Mouse (Mus musculus) liver, embryonic 13.5 days (tissue): Measurements from ENCODE around the gene Gnas. TPM values are rescaled to one million over a fixed set of nuclear protein-coding genes. Genes with fewer than 3 reads are reported as not detected.

Experiments used
- ATAC-seq: fragments of 200-750 bp; cut with Nextera tagmentation; 2 replicates; pipeline ENCODE4 v1.8.0; 2017; ENCODE audit warnings: low read depth, mild to moderate bottlenecking, moderate number of reproducible peaks, moderate library complexity
- DNase-seq: peaks from one replicate; pipeline ENCODE4 v3.0.0; 2022
- H3K27ac ChIP-seq: fragments of 300-500 bp; sonication (generic); 2 replicates; pipeline ENCODE4 v1.5.1; 2015; ENCODE audit warnings: moderate library complexity, mild to moderate bottlenecking, inconsistent platforms
- H3K27me3 ChIP-seq: fragments of 300-500 bp; sonication (generic); 2 replicates; pipeline ENCODE4 v1.6.1; 2015; ENCODE audit warnings: mild to moderate bottlenecking, inconsistent platforms
- H3K36me3 ChIP-seq: fragments of 300-500 bp; sonication (generic); 2 replicates; pipeline ENCODE4 v1.6.1; 2015; ENCODE audit warnings: mild to moderate bottlenecking, inconsistent platforms
- H3K4me1 ChIP-seq: fragments of 300-500 bp; sonication (generic); replicated peaks from 2 replicates; pipeline ENCODE4 v1.6.1; 2015; ENCODE audit warnings: inconsistent platforms
- H3K4me2 ChIP-seq: fragments of 300-500 bp; sonication (generic); 2 replicates; pipeline ENCODE4 v1.6.1; 2015; ENCODE audit warnings: inconsistent platforms, mild to moderate bottlenecking, moderate library complexity
- H3K4me3 ChIP-seq: fragments of 300-500 bp; sonication (generic); replicated peaks from 2 replicates; pipeline ENCODE4 v1.5.1; 2015; ENCODE audit warnings: mild to moderate bottlenecking, inconsistent platforms
- H3K9ac ChIP-seq: fragments of 300-500 bp; sonication (generic); 2 replicates; pipeline ENCODE4 v1.6.1; 2015; ENCODE audit warnings: mild to moderate bottlenecking, inconsistent platforms
- H3K9me3 ChIP-seq: fragments of 300-500 bp; sonication (generic); replicated peaks from 2 replicates; pipeline ENCODE4 v1.6.1; 2016; ENCODE audit warnings: inconsistent platforms
- WGBS: fragments of 180-500 bp; shearing (Covaris S2); methylation state at CpG from one replicate; pipeline ENCODE4 v1.1.7; 2015; ENCODE audit not compliant: insufficient replicate concordance; 5-methylcytosine and 5-hydroxymethylcytosine counted together
- polyA plus RNA-seq: library from polyadenylated mRNA; unstranded; fragments of >200 nt; fragmentation: Nextera tagmentation; extraction: Ambion mirVana; gene quantifications from 2 replicates; pipeline ENCODE4 v1.2.1, GENCODE M21; 2015

Gnas gene
- polyA plus RNA-seq, 1 experiment from 2014 or later: 343 TPM

DNA sequence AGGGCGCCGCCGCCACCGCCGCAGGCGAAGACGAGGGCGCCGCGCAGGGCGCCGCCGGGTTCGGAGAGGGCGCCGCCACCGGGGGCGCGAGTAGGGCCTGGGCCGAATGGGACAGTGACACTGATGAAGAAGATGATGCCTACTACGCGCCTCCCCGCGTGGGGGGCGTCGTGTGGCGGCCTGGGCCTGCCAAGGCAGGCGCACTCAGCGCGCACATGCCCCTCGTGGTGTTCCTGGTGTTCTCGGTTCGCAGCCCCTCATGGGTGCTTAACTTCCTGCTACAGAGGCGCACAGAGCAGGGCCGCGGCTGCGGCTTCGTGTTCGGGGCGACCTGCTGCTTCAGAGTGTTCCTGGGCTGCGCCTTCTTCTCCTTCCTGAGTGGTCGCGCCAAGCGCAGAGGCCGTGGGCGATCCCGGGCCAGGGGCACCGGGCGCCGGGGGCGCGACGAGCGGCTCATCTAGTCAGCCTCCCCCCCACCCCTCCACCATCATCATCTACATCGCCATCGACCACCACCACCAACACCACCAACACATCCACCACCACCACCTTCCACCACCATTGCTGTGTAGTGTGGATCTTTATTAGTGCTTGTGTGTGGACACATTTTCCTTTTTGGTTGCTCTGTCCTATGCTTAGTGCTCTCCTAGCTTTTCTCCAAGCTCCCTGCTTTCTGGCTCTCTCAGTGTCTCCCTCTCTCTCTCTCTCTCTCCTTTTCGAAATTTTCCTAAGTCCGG is 45.0 kb downstream of the Gnas start:
- ATAC-seq: peak; percentile 3; the same call in 1 of the 2 replicates
- peak; percentile 39 for DNase-seq
- peaks cover 57% of the 10 kb centered on the region for H3K4me1 ChIP-seq

DNA sequence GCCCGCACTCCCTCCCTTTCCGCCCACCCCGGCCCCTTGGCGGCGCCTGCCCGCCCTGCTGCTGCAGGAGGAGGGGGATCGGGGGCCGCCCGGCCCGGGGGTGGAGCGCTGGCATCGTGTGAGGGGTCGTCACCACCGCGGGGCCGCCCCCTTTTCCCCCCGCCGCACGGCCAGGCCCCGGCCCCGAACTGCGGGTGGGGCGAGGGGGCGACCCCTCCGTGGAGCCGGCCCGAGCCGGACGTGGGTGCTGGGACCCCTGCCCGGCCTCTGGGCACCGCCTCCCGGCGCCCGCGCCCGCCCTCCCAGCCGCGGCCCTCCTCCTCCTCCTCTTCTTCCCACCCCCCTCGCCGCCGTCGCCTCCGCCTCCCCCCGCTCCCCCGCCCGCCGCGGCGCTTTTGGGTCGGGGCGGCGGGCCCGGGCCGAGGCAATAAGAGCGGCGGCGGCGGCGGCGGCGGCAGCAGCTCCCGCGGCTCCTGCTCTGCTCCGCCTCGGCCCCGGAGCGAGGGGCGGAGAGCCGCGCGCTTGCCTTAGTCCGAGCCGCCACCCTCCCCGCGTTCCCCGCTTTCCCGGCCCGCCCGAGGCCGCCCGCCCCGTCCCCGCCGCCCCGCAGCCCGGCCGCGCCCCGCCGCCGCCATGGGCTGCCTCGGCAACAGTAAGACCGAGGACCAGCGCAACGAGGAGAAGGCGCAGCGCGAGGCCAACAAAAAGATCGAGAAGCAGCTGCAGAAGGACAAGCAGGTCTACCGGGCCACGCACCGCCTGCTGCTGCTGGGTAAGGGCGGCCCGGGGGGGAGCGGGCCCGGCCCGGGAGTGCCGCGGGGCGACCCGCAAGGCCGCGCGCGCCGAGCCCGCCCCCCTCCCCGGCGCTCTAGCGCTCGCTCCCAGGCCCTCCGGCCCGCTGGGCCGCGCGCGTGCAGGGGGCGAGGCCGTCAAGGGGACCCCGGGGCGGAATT is 45.8 kb downstream of the Gnas start:
- Histone ChIP-seq H3K4me1 (peaks cover 65% of the 10 kb centered on the region), H3K9me3 (no peaks in the 10 kb centered on the region; the same call in 1 of the 2 replicates), H3K27ac (peak overlapping the region; percentile 91), H3K27me3 (no peaks in the 10 kb centered on the region), H3K9ac (peak overlapping the region; percentile 97), H3K4me2 (peak overlapping the region; percentile 98), H3K36me3 (peaks cover 14% of the 10 kb centered on the region), H3K4me3 (peak overlapping the region; percentile 96)
- under 1% methylated on average over 93 of the region's 131 CpGs for WGBS
- ATAC-seq (peak; percentile 65), DNase-seq (peak; percentile 46)

More for the DNA sequence above, 45.0 kb downstream of the Gnas start:
- Histone ChIP-seq H3K4me3 (peak overlapping the region; percentile 96), H3K36me3 (0 out of 2 replicates have a peak, but pooled peaks cover 8% of the 10 kb centered on the region), H3K27me3 (no peaks in the 10 kb centered on the region), H3K9ac (peak overlapping the region; percentile 97), H3K9me3 (no peaks in the 10 kb centered on the region; the same call in 1 of the 2 replicates), H3K27ac (peak overlapping the region; percentile 91), H3K4me2 (peak overlapping the region; percentile 98)
- WGBS: 31% methylated on average over 56 of the region's 58 CpGs

DNA sequence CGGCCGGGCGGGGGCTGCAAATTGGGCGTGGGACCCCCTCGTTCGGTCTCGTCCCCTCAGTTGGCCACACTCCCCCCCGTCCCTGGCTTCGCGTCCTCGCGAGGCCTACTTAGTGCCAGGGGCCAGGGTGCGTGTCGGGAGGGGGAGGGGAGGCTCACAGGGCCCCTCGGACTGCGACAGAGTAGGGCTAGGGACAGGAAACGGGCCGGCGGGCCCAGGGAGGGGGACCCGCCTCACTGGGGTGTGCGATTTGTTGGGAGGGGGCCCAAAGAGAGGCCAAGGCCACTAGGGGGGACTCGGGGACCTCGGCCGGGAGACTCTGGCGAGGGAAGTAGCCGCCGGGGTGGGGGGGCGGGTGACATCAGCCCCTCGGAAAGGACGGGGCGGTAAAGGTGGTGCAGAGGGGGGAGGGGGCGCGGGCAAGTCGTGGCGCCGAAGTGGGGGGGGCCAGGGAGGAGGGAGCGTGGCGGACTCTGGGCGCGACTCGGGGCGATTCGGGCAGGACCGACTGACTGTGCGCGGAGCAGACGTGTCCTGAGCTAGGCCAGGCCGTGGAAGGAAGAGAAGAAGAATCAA is 46.6 kb downstream of the Gnas start:
- peak overlapping the region; percentile 91 for H3K27ac ChIP-seq
- peaks cover 21% of the 10 kb centered on the region for H3K36me3 ChIP-seq
- peak overlapping the region; percentile 96 for H3K4me3 ChIP-seq
- ATAC-seq: peak; percentile 52
- peak; percentile 44 for DNase-seq
- H3K4me2 ChIP-seq: peak overlapping the region; percentile 98
- no peaks in the 10 kb centered on the region for H3K27me3 ChIP-seq
- peaks cover 72% of the 10 kb centered on the region for H3K4me1 ChIP-seq
- no peaks in the 10 kb centered on the region; the same call in 1 of the 2 replicates for H3K9me3 ChIP-seq
- H3K9ac ChIP-seq: peak overlapping the region; percentile 97
- under 1% methylated on average over 42 of the region's 48 CpGs for WGBS

DNA sequence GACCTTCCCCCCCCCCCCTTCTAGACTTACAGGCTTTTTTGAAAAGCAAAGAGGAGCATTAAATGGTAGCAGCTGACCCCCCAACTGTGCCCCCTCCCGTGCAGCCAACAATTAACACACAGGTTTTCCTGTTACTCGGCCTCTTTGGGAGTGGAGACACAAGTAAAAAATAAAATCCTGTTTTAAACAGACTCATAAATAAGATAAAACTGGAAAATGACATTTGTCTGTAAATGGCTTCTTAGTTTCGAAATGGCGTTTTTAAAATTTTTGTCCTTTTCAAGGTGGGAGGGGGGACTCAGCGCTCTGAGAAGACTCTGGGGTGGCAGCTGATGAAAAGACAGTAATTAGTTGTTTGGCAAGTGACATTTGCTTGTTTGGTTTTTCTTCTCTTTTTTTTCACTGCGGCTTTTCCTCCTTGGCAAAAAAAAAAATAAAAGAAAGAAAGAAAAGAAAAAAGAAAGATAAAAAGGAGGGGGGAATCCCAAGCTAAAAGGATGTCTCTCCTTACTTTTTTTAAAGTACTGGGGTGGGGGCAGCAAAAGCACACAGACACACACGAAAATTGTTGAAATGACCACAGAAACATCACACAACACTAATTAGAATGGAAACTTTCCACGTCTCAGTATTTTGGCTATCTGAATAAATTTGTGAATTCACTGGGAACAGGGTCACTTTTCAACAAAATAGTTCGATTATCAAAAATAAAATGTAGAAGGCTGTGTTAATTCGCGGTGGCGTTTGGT is 47.3 kb downstream of the Gnas start:
- H3K9ac ChIP-seq: peak overlapping the region; percentile 97
- H3K36me3 ChIP-seq: peaks cover 29% of the 10 kb centered on the region
- 33% methylated on average over 12 of the region's 12 CpGs for WGBS
- ATAC-seq (no peak), DNase-seq (no peak)
- no peaks in the 10 kb centered on the region for H3K27me3 ChIP-seq
- peak overlapping the region; percentile 96 for H3K4me3 ChIP-seq
- H3K4me1 ChIP-seq: peaks cover 76% of the 10 kb centered on the region
- H3K27ac ChIP-seq: peak overlapping the region; percentile 91
- H3K9me3 ChIP-seq: no peaks in the 10 kb centered on the region; the same call in 1 of the 2 replicates
- peak overlapping the region; percentile 98 for H3K4me2 ChIP-seq

DNA sequence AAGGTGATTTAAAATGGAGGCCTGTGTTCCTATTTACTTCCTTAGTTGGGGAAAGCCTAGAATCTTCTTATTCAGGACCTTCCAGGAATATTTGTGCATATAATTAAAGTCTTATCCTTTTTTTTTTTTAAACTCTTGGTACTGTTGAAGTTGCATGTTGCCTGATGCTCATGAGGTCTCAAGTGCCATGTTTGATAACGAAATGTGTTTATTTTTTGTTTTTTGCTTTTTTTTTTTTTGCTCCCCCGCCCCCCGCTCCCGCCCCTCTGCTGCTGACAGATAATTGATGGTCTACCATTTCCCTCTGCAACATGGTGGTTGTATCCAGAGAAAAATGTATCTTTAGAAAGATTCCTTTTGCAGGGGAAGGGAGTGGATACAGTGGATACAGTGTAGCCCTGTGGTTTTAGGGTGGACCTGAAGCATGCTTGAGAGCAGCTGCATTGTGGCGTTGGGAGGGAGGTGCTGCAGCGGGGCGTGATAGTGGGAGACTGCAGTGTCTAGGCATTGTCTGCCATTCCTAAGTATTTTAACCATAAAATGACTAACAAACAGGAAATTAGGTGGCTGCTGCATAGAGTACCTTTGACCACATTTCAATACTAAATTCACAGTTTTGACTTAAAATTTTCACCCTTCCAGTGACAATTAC is 49.2 kb downstream of the Gnas start:
- Histone ChIP-seq H3K27me3 (no peaks in the 10 kb centered on the region), H3K27ac (peak overlapping the region; percentile 50; the same call in 1 of the 2 replicates), H3K4me3 (no peak overlapping the region), H3K9me3 (no peaks in the 10 kb centered on the region), H3K4me2 (peak overlapping the region; percentile 36), H3K36me3 (peaks cover 33% of the 10 kb centered on the region), H3K4me1 (peaks cover 76% of the 10 kb centered on the region), H3K9ac (0 out of 2 replicates have a peak overlapping the region, but pooled peaks have one; percentile 7)
- 22% methylated on average over 7 of the region's 7 CpGs for WGBS
- ATAC-seq: no peak
- DNase-seq: no peak

DNA sequence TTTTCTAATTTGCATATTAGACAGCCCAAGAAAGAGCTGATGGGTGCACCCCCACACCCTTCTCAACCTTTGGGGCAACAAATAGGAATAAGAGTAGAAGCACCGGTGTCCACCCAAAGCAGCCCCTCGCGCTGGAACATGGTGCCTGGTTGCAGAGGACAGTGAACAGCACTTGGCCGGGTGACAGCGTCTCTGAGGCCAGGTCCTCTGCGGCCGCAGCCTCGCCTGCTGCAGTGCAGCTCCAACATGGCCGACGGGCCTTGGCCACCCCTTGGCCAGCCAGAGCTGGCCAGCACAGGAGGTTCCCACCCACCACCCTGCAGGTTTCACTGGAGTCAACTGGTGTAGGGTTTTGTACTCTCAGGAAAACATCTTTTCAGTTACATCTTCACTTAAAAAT is 50.3 kb downstream of the Gnas start:
- no peak overlapping the region for H3K4me3 ChIP-seq
- H3K27me3 ChIP-seq: no peaks in the 10 kb centered on the region
- H3K9ac ChIP-seq: no peak overlapping the region
- H3K27ac ChIP-seq: no peak overlapping the region
- DNase-seq (no peak), ATAC-seq (no peak)
- peaks cover 73% of the 10 kb centered on the region for H3K4me1 ChIP-seq
- no peak overlapping the region for H3K4me2 ChIP-seq
- WGBS: 86% methylated on average over 10 of the region's 10 CpGs
- H3K36me3 ChIP-seq: peaks cover 38% of the 10 kb centered on the region
- no peaks in the 10 kb centered on the region for H3K9me3 ChIP-seq

DNA sequence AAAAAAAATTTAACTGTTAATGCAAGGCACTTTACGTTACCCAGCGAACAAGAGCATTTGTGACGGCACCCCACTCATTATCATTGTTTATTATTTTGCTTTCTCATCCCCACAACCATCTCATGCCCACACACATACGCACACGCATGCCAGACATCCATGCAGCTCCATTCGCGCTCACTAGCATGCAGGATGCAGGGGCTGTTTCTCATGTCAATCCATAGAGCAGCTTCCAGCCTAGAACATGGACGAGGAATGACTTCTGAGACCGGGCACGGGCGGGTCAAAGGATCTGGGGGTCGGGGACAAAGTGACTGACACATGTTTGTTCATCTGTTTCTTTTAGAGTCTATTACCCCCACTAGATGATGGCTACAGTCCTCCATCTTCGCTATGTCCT is 53.2 kb downstream of the Gnas start:
- no peak overlapping the region for H3K4me3 ChIP-seq
- H3K9ac ChIP-seq: no peak overlapping the region
- WGBS: 84% methylated on average over 13 of the region's 13 CpGs
- no peaks in the 10 kb centered on the region for H3K27me3 ChIP-seq
- H3K4me2 ChIP-seq: no peak overlapping the region
- H3K27ac ChIP-seq: no peak overlapping the region
- H3K36me3 ChIP-seq: peaks cover 59% of the 10 kb centered on the region
- H3K4me1 ChIP-seq: peaks cover 85% of the 10 kb centered on the region
- H3K9me3 ChIP-seq: no peaks in the 10 kb centered on the region
- DNase-seq: no peak
- ATAC-seq: no peak

DNA sequence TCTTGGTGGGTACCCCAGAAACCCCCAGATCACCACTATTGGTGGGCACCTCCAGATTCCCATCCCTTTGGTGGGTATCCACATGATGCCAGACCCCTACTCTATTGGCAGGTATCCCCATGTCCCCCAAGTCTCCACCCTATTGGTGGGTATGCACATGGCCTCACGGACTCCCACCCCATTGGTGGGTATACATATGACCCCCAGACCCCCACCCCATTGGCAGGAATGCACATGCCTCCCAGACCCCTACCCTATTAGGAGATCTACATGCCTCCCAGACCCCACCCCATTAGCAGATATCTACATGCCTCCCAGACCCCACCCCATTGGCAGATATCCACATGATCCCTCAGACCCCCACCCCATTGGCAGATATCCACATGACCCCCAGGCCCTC is 55.6 kb downstream of the Gnas start:
- H3K4me3 ChIP-seq: no peak overlapping the region
- no peak overlapping the region for H3K4me2 ChIP-seq
- no peak overlapping the region for H3K9ac ChIP-seq
- ATAC-seq (no peak), DNase-seq (no peak)
- H3K27ac ChIP-seq: no peak overlapping the region
- peaks cover 81% of the 10 kb centered on the region for H3K4me1 ChIP-seq
- WGBS: 77% methylated on average over 1 of the region's 1 CpGs
- peaks cover 74% of the 10 kb centered on the region for H3K36me3 ChIP-seq
- H3K9me3 ChIP-seq: no peaks in the 10 kb centered on the region
- no peaks in the 10 kb centered on the region for H3K27me3 ChIP-seq

DNA sequence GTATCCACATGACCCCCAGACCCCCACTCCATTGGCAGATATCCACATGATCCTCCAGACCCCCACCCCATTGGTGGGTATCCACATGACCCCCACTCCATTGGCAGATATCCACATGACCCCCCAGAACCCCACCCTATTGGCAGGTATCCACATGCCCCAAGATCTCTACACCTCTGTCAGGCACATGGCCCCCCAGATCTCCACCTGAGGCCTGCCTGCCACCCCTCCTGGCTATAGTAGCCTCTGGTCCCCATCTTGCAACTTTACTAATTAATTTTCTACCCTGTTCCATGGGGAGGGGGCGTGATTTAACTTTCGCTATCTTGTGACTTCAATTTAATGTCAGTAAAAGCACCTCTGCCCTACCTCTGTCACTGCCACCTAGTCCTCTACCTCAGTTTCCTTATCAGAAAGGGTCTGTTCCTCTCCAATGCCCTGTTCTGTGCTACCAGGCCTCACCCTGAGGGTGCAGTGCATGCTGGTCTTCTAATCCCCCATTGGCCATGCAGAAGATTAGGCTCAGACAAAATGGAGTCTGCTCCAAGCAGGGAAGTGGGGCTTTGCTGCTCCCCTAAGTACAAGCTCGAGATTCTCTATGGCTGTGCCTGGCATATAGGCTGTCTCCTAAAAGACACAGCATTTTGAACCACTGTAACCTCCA is 56.2 kb downstream of the Gnas start:
- 74% methylated on average over 3 of the region's 3 CpGs for WGBS
- Histone ChIP-seq H3K27me3 (no peaks in the 10 kb centered on the region), H3K27ac (no peak overlapping the region), H3K4me2 (no peak overlapping the region), H3K4me1 (peaks cover 75% of the 10 kb centered on the region), H3K36me3 (peaks cover 75% of the 10 kb centered on the region), H3K4me3 (no peak overlapping the region), H3K9me3 (no peaks in the 10 kb centered on the region), H3K9ac (no peak overlapping the region)
- no peak for ATAC-seq
- no peak for DNase-seq
